Mouse (Mus musculus): ENCODE measurements around the gene Nr6a1.

Gene Nr6a1

DNA sequence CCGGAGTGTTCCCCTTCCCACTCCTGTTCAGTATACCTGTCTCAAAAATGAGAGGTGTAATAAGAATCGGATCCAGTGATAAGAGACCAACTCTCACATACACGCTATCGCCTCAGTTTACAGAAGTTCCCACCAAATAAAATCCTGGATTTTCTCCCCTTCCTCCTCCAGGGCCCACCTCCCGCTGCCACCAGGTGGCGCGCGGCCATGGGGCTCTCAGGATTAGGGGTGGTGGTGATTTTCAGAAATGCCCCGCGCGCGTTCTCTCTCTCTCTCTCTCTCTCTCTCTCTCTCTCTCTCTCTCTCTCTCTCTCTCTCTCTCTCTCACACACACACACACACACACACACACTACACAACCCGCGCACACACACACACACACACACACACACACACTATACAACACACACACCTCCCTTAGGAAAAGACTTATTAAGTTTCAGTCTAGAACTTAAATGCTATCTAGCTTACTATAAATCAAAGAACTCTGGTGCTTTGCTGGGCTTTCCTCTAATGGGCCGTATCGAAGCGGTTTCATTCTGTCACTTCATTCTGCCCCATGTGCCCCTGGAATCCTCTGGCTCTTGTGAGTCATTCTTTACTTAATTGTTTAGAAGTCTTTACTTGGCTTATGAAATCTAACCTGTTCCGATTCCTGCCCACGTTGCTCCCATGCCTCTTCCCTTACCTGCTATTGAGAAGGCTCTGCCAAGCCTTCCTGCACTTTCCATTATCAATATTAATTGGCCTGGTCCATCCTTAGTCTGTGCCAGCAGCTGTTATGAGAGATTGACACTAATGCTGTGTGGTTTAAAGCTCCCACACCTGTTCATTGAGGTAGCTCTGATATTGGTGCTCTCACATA is at the start of gene Nr6a1:
Nr6a1 (minus strand) TSS at position 574 of the 865 bp plus-strand sequence.
- peak; percentile 35 to 63 for DNase-seq (ENCODE audit: low spot score in 2 of 2)

- no peak for DNase-seq (ENCODE audit: low spot score in 2 of 2)
These were observed 48.7 kb upstream of the Nr6a1 start for GRCm38 (mm10) chr2:38975941-38976805.

- no peak for DNase-seq (ENCODE audit: low spot score in 2 of 2)
These were observed 47.7 kb upstream of the Nr6a1 start for GRCm38 (mm10) chr2:38975181-38975580.

- no peak for DNase-seq (ENCODE audit: low spot score in 2 of 2)
These were observed 46.7 kb upstream of the Nr6a1 start for GRCm38 (mm10) chr2:38974171-38974570.

GRCm38 (mm10) chr2:38973701-38974100 is 46.2 kb upstream of the Nr6a1 start:
- no peak for DNase-seq (ENCODE audit: low spot score in 2 of 2)

- no peak for DNase-seq (ENCODE audit: low spot score in 2 of 2)
These were observed 45.7 kb upstream of the Nr6a1 start for GRCm38 (mm10) chr2:38973223-38973622.

GRCm38 (mm10) chr2:38970057-38970456 is 42.6 kb upstream of the Nr6a1 start:
- DNase-seq (ENCODE audit: low spot score in 2 of 2): peak in 1 of 2 experiments; percentile 30

GRCm38 (mm10) chr2:38969650-38970049 is 42.2 kb upstream of the Nr6a1 start:
- no peak for DNase-seq (ENCODE audit: low spot score in 2 of 2)

GRCm38 (mm10) chr2:38964198-38964597 is 36.7 kb upstream of the Nr6a1 start:
- DNase-seq (ENCODE audit: low spot score in 2 of 2): no peak

GRCm38 (mm10) chr2:38957671-38958223 is 30.3 kb upstream of the Nr6a1 start:
- no peak for DNase-seq (ENCODE audit: low spot score in 2 of 2)

DNA sequence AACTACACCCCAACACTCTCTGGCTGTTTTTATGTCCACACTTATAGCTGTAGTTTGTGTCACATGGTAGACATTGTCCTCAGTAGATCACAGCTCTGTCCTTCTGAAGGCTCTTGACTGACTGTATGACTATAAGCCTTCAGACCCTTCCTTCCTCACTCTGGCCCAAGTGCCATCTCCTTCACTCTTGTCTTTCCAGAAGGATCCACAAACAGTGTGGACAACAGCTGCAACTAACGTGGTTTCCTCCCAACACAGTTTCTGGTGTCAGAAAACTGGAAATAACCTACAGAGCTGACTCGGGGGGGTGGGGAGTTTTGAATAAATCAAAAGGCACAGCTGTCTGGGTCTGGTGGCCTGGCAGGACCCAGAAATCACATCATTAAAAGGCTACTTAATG is 28.6 kb upstream of the Nr6a1 start:
- no peak for DNase-seq (ENCODE audit: low spot score in 2 of 2)

GRCm38 (mm10) chr2:38953152-38953883 is 25.8 kb upstream of the Nr6a1 start:
- DNase-seq (ENCODE audit: low spot score in 2 of 2): no peak

GRCm38 (mm10) chr2:38950281-38950719 is 22.8 kb upstream of the Nr6a1 start:
- DNase-seq (ENCODE audit: low spot score in 2 of 2): peak; percentile 46 to 60

GRCm38 (mm10) chr2:38947566-38947965 is 20.1 kb upstream of the Nr6a1 start:
- no peak for DNase-seq (ENCODE audit: low spot score in 2 of 2)

- DNase-seq (ENCODE audit: low spot score in 2 of 2): no peak
These were observed 17.1 kb upstream of the Nr6a1 start for GRCm38 (mm10) chr2:38944460-38945161.

DNA sequence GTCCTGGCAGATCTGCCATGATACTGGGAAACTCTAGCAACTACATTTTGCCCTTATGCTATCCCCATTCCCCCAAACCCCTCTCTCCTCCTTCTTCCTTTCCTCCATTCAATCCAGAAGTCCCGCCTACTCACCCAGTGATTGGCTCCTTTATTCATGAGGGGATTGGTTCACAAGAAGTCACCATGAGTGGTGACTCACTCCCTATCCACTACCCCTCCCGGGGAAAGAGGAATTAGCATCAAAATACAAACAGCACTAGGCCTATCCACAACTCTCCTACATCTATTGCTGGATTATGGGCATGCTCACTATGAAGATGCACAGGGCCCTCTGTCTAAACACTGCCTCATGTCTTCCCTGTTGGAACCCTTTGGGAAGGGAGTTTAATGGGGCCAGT is 16.5 kb upstream of the Nr6a1 start:
- no peak for DNase-seq (ENCODE audit: low spot score in 2 of 2)

DNA sequence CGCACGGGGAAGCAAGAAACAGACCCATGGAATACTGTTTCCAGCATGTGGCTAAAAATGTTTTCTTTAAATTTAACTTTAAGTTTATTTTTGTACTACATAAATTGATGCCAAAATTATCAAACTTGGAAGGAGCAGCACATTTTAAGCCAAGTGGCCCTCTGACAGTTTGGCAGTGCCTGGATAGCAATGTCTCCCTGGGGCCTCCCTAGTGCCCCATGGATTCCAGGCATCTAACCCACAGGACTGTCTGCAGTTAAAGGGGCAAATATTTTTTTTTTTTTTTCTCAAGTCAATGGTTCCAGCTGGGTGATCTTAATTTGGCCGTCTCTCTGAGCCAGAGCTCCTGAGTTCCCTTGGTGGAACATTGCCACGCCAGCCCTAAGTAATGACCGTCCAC is 15.7 kb upstream of the Nr6a1 start:
- no peak for DNase-seq (ENCODE audit: low spot score in 2 of 2)

GRCm38 (mm10) chr2:38941898-38942297 is 14.4 kb upstream of the Nr6a1 start:
- DNase-seq (ENCODE audit: low spot score in 2 of 2): no peak

DNA sequence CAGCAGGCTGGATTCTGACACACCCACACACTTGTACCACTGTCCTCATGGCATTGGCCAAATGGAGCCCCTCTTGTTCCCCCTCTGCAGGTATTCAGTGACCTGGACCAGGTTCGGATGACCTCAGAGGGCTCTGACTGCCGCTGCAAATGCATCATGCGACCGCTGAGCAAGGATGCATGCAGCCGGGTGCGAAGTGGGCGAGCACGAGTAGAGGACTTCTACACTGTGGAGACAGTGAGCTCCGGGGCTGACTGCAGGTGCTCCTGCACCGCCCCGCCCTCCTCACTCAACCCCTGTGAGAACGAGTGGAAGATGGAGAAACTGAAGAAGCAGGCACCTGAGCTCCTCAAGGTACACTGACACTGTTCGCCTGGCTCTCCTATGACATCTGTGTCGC is 13.9 kb upstream of the Nr6a1 start:
- no peak for DNase-seq (ENCODE audit: low spot score in 2 of 2)

GRCm38 (mm10) chr2:38939047-38939446 is 11.6 kb upstream of the Nr6a1 start:
- no peak for DNase-seq (ENCODE audit: low spot score in 2 of 2)

GRCm38 (mm10) chr2:38938007-38938406 is 10.5 kb upstream of the Nr6a1 start:
- no peak for DNase-seq (ENCODE audit: low spot score in 2 of 2)
